Mouse (Mus musculus): ENCODE measurements around the gene Tnnc1.

- TF ChIP-seq CTCF (IDR thresholded peaks at IDR 0.05; ENCODE audit: insufficient read depth, low read depth, low read length) (no peak), POLR2A (IDR thresholded peaks at IDR 0.05; ENCODE audit: insufficient read depth, low read depth, low read length) (no peak)
Measured at GRCm38 (mm10) chr14:31177287-31177686, 30.8 kb upstream of the Tnnc1 start.

Measured in olfactory bulb, adult 2 months (tissue).